Mouse (Mus musculus) mesoderm, embryonic 11.5 days (tissue): Measurements from ENCODE around the gene Dse.

Source experiments
- DNase-seq: peaks from one replicate; pipeline ENCODE4 v3.0.0-alpha.2; 2012; ENCODE audit warnings: low read depth, low spot score

Dse gene

DNA sequence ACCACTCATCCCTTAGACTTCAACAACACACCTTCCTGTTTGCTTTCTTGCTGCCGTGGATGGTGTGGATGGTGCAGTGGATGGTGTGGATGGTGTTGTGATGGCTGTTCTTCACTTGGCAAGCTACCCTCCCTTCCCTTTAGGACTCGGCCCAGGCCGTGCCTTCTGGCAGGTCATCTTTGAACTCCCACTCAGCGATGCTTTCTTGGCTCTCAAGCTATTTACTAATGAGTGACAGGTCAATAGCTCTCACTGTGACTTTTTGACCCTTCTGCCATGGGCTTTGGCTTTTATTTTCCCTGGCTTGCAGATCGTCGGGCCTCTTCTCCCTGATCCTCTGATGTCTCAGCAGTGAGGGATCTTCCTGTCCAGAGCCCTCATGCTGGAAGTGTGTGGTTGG, 71.1 kb downstream of the Dse start:
- no peak for DNase-seq

- no peak for DNase-seq
Measured at GRCm38 (mm10) chr10:34131356-34131755, 76.2 kb downstream of the Dse start.

GRCm38 (mm10) chr10:34128391-34128790, 79.1 kb downstream of the Dse start:
- no peak for DNase-seq

DNA sequence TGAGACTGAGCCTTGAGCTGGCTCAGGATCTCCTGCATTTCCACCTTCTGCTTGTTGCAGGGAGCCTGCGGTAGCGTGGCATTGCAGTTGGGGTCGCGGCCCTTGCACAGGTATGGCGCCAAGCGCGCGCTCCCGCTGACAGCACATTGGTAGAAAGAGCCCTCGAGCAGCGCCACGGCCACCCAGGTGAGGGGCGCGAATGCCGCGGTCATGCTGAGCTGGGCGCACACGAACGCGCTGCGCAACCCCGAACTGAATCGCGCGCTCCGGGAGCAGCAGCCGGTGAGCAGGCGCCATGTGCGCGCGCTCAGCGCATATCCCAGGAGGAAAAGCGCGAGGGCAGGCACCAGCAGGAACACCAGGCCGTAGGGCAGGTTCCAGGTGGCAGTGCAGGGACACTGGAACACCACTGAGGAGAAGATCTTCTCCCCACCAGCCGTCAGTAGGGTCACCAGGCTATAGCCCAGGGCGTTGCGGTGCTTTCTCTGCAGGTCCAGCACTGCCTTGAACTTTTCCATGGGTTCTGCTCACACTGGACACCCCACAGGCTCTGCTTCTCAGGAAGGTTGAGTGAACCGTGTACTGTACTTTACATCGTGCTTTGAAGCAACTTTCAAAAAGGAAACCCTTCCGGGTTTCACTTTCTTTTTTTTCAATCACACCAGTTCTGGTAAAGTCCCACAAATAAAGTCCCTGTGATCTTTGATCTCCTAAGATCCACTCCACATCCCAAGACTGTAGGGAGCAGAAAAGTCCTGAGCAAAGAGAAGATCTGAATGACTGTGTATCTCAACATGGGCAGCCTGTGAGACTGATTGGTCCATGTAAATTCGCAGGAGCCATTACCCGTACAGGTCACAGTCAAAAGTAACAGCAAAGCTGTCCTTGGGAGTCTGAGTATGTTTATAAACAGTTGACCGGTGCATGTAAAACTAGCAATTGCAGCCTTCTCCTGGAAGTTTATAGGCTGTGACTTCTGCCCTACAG, 79.8 kb downstream of the Dse start, which contains the start of gene Calhm6:
Calhm6 (minus strand) TSS at position 593 of the 987 bp plus-strand sequence.
- peak; percentile 47 for DNase-seq

GRCm38 (mm10) chr10:34118421-34118820, 89.1 kb downstream of the Dse start:
- DNase-seq, result no peak

DNA sequence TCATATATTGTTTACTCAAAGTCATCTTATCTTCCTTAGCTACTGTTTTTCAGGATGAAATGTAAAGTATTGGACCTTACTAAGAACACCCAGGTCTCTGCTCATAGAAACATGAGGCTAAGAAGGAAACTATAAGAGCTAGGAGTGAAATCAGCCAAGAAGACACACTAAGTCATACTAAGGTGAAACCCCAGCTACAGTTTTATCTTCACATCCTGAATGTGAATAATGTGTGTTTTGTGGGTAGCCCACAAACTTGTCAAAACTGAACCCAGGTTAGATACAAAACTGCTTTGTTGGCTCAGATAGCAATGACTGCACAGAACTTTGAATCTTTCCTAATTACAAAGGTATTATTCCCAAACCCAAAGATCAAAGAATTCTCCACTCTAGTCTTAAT, 89.7 kb downstream of the Dse start:
- DNase-seq, result no peak

DNA sequence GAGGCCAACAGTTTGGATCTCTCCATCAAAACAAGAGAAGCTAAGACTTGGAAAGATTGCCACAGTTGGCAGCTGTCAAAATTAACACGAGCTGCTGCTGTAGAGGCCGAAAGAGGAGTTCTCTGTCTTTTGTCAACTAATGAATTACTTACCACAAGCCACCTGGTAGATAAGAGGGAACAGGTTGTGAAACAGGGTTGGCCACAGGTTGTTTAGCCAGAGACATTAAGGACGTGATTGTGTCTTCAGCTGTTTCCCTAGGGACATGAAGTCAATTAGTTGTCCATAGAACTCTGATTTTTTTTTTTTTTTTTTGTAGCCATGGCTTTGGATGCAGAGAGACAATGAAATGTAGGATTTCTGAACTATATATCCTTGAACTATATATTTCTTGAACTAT, 90.4 kb downstream of the Dse start:
- DNase-seq, result no peak

- DNase-seq, result peak; percentile 36
Measured at GRCm38 (mm10) chr10:34111964-34112738, 95.4 kb downstream of the Dse start.

DNA sequence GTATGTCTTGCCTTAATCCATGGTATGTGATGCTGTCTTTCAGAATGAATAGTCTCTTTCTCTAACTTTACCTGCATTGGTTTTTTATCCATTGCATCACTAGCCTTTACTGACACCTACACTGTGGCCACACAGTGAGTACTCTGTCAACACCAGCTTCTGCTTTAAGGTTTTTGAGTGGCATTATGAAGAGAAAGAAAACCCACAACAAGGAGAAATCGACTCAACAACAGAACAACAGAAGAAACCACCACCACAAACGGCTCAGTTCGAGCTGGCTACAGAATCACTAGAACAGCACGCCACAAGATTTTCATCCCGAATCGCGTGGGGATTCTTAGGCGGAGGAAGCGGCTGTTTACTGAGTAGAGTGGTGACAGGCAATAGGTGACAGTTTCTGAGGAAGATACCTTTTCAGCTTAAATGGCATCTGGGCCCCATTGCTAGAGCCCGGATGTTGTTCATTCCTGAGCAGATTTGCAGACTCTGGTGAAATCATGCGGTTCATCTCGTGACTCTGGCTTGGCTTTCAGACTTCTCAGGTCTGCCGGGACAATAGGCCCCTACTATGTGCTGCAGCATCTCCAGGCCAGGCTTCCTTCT, 96.6 kb downstream of the Dse start:
- no peak for DNase-seq
